Mouse (Mus musculus) cerebellum, postnatal 25 days (tissue): ENCODE results near the gene Esp4.
"Not testable (repeated sequence)": the region's sequence is repeated elsewhere in the genome, so short reads cannot be mapped to it uniquely, and the experiment has no call there.

Experiments used
- DNase-seq, 2 experiments: peaks; one replicate each; pipeline ENCODE4 v3.0.0; 2021; ENCODE audit warnings: mixed read lengths in 2 of 2

The Esp4 gene

GRCm38 (mm10) chr17:40598294-40598693 is at the start of gene Esp4:
TSS of gene Esp4 (plus strand) at chr17:40598594.
- DNase-seq: no peak

GRCm38 (mm10) chr17:40553470-40553869 is 44.9 kb upstream of the Esp4 start:
- DNase-seq: no peak

GRCm38 (mm10) chr17:40561207-40561606 is 37.2 kb upstream of the Esp4 start, which contains the start of gene Esp6:
TSS of gene Esp6 (plus strand) at chr17:40561507.
- no peak for DNase-seq

GRCm38 (mm10) chr17:40583906-40584305 is 14.5 kb upstream of the Esp4 start:
- not testable (repeated sequence) for DNase-seq

GRCm38 (mm10) chr17:40591297-40591696 is 7.1 kb upstream of the Esp4 start:
- DNase-seq: no peak

- DNase-seq: not testable (repeated sequence)
Observed at GRCm38 (mm10) chr17:40631775-40632174, 33.4 kb downstream of the Esp4 start, which contains the start of gene Esp3. TSS of gene Esp3 (plus strand) at chr17:40632075.
